Mouse (Mus musculus): ENCODE data around the gene Actl9. TPM values are rescaled to one million over a fixed set of nuclear protein-coding genes. Genes with fewer than 3 reads are reported as not detected.
A peak's percentile ranks its signal among the peaks of the same experiment; 100 is the strongest.

Gene Actl9
- polyA plus RNA-seq (2015; fragmentation: Nextera tagmentation; extraction: Ambion mirVana), result not detected in 2 replicates

GRCm38 (mm10) chr17:33432019-33432946 is at the start of gene Actl9:
Gene Actl9, plus strand, starts transcription at chr17:33432896.
- H3K4me3 ChIP-seq, result no peak within 1 kb of the TSS
- no peaks in the 10 kb centered on the region for H3K27me3 ChIP-seq
- H3K27ac ChIP-seq, result no peak within 1 kb of the TSS
- WGBS, result 90% methylated on average over 3 of the region's 3 CpGs
- no peak within 1 kb of the TSS for H3K9ac ChIP-seq
- no peaks in the 10 kb centered on the region for H3K36me3 ChIP-seq
- H3K4me2 ChIP-seq, result no peak within 1 kb of the TSS
- no peaks in the 10 kb centered on the region for H3K9me3 ChIP-seq
- ATAC-seq (ENCODE audit: insufficient number of reproducible peaks, insufficient read depth, low FRiP score, low TSS enrichment, low read depth), result no peak
- no peaks in the 10 kb centered on the region for H3K4me1 ChIP-seq

- Histone ChIP-seq H3K27ac (no peak overlapping the region), H3K4me3 (no peak overlapping the region), H3K9me3 (no peaks in the 10 kb centered on the region), H3K27me3 (no peaks in the 10 kb centered on the region), H3K36me3 (peaks cover 49% of the 10 kb centered on the region), H3K4me1 (no peaks in the 10 kb centered on the region), H3K9ac (no peak overlapping the region), H3K4me2 (no peak overlapping the region)
- no peak for ATAC-seq (ENCODE audit: insufficient number of reproducible peaks, insufficient read depth, low FRiP score, low TSS enrichment, low read depth)
Measured at GRCm38 (mm10) chr17:33385705-33386104, 47.0 kb upstream of the Actl9 start.

DNA sequence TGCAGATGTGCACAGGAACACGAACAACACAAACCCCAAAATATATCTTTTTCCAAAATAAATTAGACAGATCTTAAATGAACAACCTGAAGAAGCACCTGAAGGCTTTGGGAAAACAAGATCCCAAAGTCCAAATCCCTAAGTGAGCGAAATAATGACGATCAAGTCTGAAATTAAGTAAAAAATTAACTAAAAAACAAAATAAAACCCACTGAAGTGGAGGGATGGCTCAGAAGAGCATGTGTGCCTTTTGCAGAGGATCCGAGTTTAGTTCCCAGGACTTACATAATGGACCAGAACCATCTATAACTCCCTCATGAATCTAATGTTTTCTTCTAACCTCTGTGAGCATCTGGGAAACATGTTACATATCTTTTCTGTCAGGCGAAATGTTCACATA is 40.4 kb upstream of the Actl9 start:
- H3K27ac ChIP-seq, result no peak overlapping the region
- H3K9ac ChIP-seq, result no peak overlapping the region
- H3K9me3 ChIP-seq, result no peaks in the 10 kb centered on the region
- no peak overlapping the region for H3K4me3 ChIP-seq
- H3K4me1 ChIP-seq, result peaks cover 8% of the 10 kb centered on the region
- 93% methylated on average over 5 of the region's 5 CpGs for WGBS
- H3K4me2 ChIP-seq, result no peak overlapping the region
- no peak for ATAC-seq (ENCODE audit: insufficient number of reproducible peaks, insufficient read depth, low FRiP score, low TSS enrichment, low read depth)
- no peaks in the 10 kb centered on the region for H3K36me3 ChIP-seq
- H3K27me3 ChIP-seq, result no peaks in the 10 kb centered on the region

DNA sequence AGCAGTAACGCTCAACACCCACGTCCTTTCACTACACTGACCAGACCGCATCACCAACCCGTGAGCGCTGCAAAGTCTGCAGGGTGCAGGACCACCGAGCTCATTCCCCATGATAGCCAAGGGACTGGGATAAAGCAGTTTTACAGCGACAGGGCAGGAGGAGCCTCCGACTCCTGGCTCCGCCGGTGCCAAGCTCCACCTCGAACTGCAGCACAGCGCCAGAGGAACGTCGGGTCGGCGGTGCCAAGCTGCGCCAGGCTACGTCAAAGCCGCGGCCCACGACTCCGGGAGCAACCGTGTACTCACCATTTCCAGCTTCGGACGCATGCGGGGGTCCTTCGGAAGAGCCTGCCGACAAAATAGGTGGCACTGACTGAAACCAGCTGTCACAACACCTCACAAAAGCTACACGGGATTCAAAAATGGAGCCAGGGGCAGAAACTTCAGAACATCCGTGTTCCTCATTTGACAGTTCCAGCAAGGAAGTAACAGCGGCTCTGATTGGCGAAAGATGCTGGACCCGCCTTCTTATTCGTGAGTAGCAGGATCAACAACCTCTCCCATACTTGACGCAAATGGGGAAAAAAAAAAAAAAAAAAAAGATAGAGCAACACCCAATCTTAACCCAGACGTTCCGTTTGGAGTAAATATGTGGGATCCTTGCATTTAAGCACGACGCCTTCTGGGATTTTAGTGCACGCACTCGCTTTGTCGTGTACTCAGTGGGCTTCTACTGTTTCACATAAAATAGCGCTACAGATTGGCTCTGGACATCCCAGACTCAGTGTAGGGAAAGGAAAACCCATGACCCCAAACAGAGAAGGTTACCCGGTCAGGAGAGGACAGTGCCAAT is 38.3 kb upstream of the Actl9 start, which contains the start of gene Zfp101:
Gene Zfp101, minus strand, starts transcription at position 460 of the 853 bp plus-strand sequence.
- Histone ChIP-seq H3K4me2 (peak within 1 kb of the TSS; percentile 68), H3K9me3 (no peaks in the 10 kb centered on the region), H3K4me3 (peak within 1 kb of the TSS; percentile 89), H3K9ac (peak within 1 kb of the TSS; percentile 81), H3K27me3 (no peaks in the 10 kb centered on the region), H3K27ac (peak within 1 kb of the TSS; percentile 80), H3K36me3 (no peaks in the 10 kb centered on the region), H3K4me1 (peaks cover 8% of the 10 kb centered on the region)
- under 1% methylated on average over 44 of the region's 44 CpGs for WGBS
- ATAC-seq (ENCODE audit: insufficient number of reproducible peaks, insufficient read depth, low FRiP score, low TSS enrichment, low read depth), result peak; percentile 96

DNA sequence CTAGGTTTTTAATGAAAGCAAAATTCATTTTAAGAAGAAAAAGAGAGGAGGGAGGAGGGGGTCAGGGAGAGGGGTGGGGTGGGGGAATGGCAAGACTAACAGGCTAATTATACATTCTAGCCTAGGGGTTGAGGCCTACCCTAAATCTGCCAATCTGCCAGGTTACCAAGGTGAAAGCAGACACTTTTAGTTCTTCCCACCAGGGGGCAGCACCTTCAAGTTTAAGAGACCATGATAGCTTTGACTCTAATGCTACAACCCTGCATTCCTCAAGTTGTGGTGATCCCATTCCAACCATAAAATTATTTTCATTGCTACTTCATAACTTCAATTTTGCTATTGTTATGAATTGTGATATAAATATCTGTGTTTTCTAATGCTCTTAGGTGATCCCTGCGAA is 6.5 kb downstream of the Actl9 start:
- no peaks in the 10 kb centered on the region for H3K27me3 ChIP-seq
- H3K4me1 ChIP-seq, result no peaks in the 10 kb centered on the region
- H3K9me3 ChIP-seq, result no peaks in the 10 kb centered on the region
- ATAC-seq (ENCODE audit: insufficient number of reproducible peaks, insufficient read depth, low FRiP score, low TSS enrichment, low read depth), result peak; percentile 15; the same call in 1 of the 2 replicates
- no peak overlapping the region for H3K27ac ChIP-seq
- H3K4me2 ChIP-seq, result no peak overlapping the region
- H3K9ac ChIP-seq, result no peak overlapping the region
- 67% methylated on average over 1 of the region's 1 CpGs for WGBS
- H3K4me3 ChIP-seq, result no peak overlapping the region
- H3K36me3 ChIP-seq, result no peaks in the 10 kb centered on the region

DNA sequence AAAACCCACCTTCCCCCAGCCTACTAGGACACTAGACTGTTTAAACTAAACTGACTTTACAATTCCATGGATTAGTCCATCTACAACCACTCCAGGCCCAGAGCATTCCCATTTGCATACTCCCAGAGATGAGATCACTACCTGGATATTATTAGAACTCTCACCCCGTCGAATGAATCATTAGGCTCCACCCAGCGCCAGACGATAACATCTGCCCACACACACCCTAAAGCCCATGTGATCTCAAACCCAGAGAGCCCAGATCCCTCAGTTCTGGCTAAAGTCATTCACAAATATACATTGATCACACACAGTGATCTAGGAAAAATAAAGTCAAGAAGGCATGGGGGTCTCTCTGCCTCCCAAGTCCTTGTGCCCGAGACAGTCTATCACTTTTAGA is 7.2 kb downstream of the Actl9 start:
- no peak overlapping the region for H3K4me2 ChIP-seq
- H3K4me1 ChIP-seq, result no peaks in the 10 kb centered on the region
- no peaks in the 10 kb centered on the region for H3K27me3 ChIP-seq
- H3K9ac ChIP-seq, result no peak overlapping the region
- ATAC-seq (ENCODE audit: insufficient number of reproducible peaks, insufficient read depth, low FRiP score, low TSS enrichment, low read depth), result no peak
- no peak overlapping the region for H3K27ac ChIP-seq
- 74% methylated on average over 5 of the region's 5 CpGs for WGBS
- no peaks in the 10 kb centered on the region for H3K36me3 ChIP-seq
- no peak overlapping the region for H3K4me3 ChIP-seq
- no peaks in the 10 kb centered on the region for H3K9me3 ChIP-seq

DNA sequence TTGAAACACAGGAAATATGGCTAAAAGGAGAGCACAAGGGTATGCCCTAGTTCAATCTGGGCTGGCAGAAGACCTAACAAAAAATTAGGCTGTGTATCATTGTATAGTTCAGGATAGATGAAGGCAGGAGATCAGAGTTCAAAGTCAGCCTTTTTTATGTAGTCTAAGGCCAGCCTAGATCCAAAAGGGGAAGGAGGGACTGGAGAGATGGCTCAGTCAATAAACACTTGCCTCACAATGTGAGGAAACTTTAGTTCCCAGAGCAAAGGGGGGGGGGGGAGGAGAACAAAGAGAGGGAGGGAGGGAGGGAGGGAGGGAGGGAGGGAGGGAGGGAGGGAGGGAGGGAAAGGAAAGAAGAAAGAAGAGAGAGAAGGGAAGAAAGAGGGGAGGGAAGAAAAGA is 8.5 kb downstream of the Actl9 start:
- no peaks in the 10 kb centered on the region for H3K27me3 ChIP-seq
- H3K4me1 ChIP-seq, result no peaks in the 10 kb centered on the region
- ATAC-seq (ENCODE audit: insufficient number of reproducible peaks, insufficient read depth, low FRiP score, low TSS enrichment, low read depth), result no peak
- H3K4me3 ChIP-seq, result no peak overlapping the region
- no peaks in the 10 kb centered on the region for H3K36me3 ChIP-seq
- no peak overlapping the region for H3K4me2 ChIP-seq
- H3K9me3 ChIP-seq, result no peaks in the 10 kb centered on the region
- H3K27ac ChIP-seq, result no peak overlapping the region
- H3K9ac ChIP-seq, result no peak overlapping the region

DNA sequence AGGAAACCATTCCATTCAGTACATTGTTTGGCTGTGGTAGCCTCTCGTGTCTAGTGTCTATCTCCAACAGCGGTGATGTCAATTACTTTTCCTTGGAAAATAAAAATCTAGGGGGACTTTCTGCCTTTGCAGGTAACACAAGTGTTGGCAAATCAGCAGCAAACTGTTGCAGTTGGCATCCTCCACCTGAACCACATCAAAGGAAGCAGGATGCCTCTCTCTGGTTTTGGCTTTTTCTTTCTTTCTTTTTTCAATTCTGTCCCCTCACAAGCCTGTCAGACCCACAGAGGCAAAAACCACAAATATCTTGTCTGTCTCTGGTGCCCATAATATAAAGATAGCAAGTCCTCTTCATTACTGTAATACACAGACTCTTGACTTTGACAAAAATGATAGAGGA is 23.9 kb downstream of the Actl9 start:
- no peak overlapping the region for H3K4me3 ChIP-seq
- H3K36me3 ChIP-seq, result no peaks in the 10 kb centered on the region
- ATAC-seq (ENCODE audit: insufficient number of reproducible peaks, insufficient read depth, low FRiP score, low TSS enrichment, low read depth), result no peak
- H3K4me2 ChIP-seq, result no peak overlapping the region
- no peaks in the 10 kb centered on the region for H3K9me3 ChIP-seq
- H3K9ac ChIP-seq, result no peak overlapping the region
- no peaks in the 10 kb centered on the region for H3K4me1 ChIP-seq
- WGBS, result 83% methylated on average over 2 of the region's 2 CpGs
- H3K27me3 ChIP-seq, result no peaks in the 10 kb centered on the region
- H3K27ac ChIP-seq, result no peak overlapping the region

DNA sequence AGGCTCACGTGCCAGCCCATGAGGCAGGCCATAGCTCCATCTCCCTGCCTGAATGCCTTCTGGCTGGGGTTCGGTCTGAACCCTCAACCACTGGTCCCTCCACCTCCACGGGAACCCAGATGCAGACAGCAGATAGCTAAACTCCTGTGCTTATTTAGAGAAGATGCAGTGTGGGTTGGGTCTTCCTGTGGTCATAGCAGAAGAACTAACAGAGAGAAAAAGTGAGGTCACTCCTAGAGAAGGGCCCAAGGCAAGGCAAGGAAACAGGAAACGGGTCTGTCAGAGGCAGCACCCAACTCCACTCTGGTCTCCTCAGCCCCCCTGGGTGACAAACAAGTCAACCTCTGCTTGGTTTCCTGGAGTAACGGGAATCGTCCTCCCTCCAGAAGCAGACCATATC is 38.5 kb downstream of the Actl9 start:
- no peak for ATAC-seq (ENCODE audit: insufficient number of reproducible peaks, insufficient read depth, low FRiP score, low TSS enrichment, low read depth)
- Histone ChIP-seq H3K4me2 (no peak overlapping the region), H3K4me1 (no peaks in the 10 kb centered on the region), H3K36me3 (no peaks in the 10 kb centered on the region), H3K9me3 (no peaks in the 10 kb centered on the region), H3K9ac (no peak overlapping the region), H3K4me3 (no peak overlapping the region), H3K27me3 (no peaks in the 10 kb centered on the region), H3K27ac (no peak overlapping the region)
- 69% methylated on average over 6 of the region's 6 CpGs for WGBS

All from embryonic facial prominence, embryonic 13.5 days (tissue).